Mouse (Mus musculus) erythroblast, embryonic 14.5 days (primary cell): ENCODE results near the gene Racgap1.

Source experiments
- GATA1 ChIP-seq: IDR thresholded peaks from 2 replicates; pipeline ENCODE4 v1.6.1; 2012; ENCODE audit warnings: low read length, inconsistent platforms, mixed read lengths
- TAL1 ChIP-seq: IDR thresholded peaks from 3 replicates; pipeline ENCODE4 v1.6.1; 2012; ENCODE audit warnings: low read length, inconsistent platforms, mixed read lengths

- TF ChIP-seq TAL1 = no peak
- TF ChIP-seq GATA1 = no peak
These were observed 1.2 kb downstream of the Racgap1 start for GRCm38 (mm10) chr15:99650304-99650703.
